Mouse (Mus musculus) neutrophil, adult 5-6 weeks (primary cell): Measurements from ENCODE around the gene Rack1. TPM values are rescaled to one million over a fixed set of nuclear protein-coding genes. Genes with fewer than 3 reads are reported as not detected.
"Not testable (repeated sequence)": the region's sequence is repeated elsewhere in the genome, so short reads cannot be mapped to it uniquely, and the experiment has no call there.

ENCODE experiments used
- ATAC-seq: fragments of 151-379, 151-347 bp; 2 replicates; pipeline ENCODE4 v1.8.0; 2017; ENCODE audit warnings: mild to moderate bottlenecking, moderate TSS enrichment; ENCODE audit not compliant: insufficient number of reproducible peaks, poor library complexity, low FRiP score, severe bottlenecking; ENCODE audit errors: extremely low read depth
- total RNA-seq: library from RNA; stranded (forward); fragments of 200-1000 nt; gene quantifications from 2 replicates; pipeline ENCODE4 v1.2.3, GENCODE M21; 2017

Rack1 gene
- total RNA-seq, 1 experiment from 2014 or later: 779 TPM

- peak; percentile 49 for ATAC-seq
Observed at GRCm38 (mm10) chr11:48833731-48834639, 33.9 kb downstream of the Rack1 start.

DNA sequence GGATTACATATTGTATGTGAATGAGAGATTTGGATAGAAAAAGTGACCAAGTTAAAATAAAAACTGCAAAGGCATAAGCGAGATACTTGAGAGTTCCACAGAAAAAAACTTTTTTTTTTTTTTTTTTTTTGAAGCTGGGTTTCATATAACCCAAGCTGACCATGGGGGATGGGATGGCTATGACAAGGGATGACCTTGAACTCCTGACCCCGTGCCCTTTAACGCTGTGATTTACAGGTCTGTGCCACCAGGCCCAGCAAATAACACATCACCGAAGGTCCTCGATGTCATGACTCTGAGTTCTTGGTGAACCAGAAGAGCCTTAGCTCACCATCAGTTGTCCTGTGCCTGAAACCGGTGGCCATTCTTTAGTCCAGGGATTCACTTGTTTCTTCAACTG, 35.8 kb downstream of the Rack1 start:
- no peak for ATAC-seq

DNA sequence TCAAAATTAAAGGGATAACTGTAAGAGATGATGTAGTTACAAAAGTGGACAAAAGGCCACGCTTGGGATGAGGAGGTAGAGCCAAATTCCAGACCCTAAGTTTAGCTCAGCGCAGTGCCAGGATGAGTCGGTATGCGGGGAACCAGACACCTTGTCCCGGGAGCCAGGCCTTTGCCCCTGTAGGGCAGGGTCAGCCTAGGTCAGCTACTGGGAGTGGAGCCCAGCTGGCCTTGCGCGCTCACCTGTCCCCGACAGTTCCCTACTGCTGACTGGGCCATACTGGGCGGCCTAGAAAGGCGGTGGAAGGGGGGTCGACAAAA, 36.8 kb downstream of the Rack1 start:
- ATAC-seq: no peak

- no peak for ATAC-seq
Observed at GRCm38 (mm10) chr11:48837310-48838180, 37.4 kb downstream of the Rack1 start.

DNA sequence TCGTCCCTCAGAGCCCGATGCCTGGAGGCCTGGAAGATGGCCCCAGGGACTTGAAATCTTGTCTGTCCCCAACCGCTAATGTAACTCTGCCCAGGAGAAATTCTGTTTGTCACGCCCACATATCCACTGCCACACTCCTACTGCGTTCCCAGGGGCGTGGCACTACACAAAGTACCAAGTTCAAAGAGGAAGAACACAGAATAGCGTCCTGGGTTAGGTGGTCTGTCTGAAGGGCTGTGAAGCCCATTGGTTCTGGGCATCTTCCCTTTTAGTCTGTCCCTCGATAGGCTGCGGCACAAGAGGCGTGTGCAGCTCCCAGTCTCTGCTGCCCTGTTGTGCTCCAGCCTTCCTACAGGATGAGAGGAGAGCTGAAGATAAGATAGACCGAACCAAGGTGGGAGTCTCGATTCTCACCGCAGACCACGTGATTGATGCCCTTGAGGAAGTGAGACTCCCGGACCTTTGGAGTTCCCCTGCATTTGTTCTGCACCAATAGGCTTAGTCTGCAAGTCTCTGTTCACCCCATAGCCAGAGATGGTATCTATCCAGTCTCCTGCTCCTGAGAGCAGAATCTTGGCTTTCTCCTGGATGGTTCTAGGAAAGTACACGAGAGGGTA, 38.2 kb downstream of the Rack1 start:
- ATAC-seq: peak; percentile 47

DNA sequence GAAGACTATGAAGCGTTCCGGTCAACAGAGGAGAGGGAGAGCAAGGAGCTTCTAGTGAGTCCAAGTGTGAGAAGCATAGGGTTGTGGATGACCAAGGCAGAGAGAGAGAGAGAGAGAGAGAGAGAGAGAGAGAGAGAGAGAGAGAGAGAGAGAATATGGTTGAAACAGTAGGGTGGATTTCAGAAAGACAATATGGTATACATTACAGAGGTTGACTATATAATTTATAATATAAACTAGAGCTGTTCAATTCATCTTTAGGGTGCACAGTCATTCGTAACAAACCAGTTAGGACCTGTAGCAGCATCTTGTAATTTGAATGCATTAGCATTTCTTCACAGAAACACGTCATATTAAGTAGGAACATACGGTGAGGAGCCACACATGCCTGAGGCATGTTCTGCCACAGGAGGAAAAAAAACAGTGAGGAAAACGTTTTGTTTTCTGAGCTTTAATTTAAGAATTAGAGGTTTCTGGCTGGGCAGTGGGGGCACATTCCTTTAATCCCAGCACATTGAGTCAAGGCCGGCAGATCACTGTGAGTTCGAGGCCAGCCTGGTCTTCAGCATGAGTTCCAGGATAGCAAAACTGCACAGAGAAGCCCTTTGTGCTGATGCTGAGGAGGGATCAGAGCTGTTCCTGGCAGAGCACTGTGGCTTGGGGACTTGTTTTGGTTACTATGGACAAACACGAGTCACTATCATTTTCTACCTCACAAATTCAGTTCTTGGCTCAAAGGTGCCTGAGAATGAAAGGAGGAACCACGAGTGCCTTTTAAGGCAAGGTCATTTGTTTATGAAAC, 38.9 kb downstream of the Rack1 start:
- ATAC-seq: no peak

DNA sequence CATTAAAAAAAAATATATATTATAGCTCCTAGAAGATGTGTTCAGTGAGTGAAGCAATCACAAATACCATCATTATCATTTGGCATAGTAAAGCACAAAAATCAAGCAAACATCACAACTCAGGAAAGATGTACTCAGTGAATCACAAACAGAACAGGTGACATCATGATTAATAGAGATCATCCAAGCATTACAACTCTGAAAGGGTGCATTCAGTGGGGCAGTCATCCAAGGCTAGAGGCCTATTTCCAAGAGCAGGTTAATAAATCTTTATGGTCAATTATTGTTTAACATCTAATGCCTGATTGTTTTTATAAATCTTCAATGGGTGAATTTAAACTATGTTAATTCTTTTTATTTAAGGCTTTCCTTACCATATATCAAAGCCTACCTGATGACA, 40.7 kb downstream of the Rack1 start:
- no peak for ATAC-seq

DNA sequence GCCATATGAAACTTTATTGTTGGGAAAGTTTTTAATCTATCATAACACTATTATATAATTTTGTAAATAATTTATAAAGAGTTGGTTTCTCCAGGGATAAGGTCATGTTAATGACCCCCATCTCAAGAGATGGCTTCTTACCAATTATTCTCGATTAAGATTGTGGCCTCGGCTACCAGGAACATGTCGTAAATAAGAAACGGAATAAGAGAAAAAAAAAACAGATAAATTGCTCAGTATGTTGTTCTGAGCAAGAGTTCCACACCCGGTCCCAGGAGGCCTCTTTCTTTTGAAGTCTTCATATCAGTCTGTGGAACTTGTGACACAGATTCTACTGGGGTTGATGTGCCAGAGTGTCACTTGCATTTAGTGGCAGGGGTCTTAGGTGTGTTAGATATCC, 41.1 kb downstream of the Rack1 start:
- ATAC-seq: no peak

GRCm38 (mm10) chr11:48842378-48842792, 42.3 kb downstream of the Rack1 start:
- ATAC-seq: peak; percentile 38

GRCm38 (mm10) chr11:48843202-48843601, 43.1 kb downstream of the Rack1 start:
- peak; percentile 68 for ATAC-seq

DNA sequence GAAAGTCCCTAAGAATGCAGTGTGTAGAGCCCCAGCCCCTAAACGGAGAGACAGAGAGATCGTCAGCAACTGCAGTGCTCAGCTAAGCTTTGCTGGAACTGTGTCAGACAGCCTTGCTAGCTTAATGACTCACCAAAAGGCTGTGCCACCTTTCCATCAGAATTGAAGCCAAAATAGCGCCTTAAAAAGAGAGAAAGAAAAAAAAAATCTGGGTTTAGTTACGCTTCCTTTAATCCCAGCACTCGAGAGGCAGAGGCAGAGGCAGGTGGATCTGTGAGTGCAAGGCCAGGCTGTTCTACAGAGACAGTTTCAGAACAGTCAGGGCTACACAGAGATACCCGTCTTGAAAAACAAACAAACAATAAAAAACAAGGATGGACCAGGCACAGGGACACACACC, 44.2 kb downstream of the Rack1 start:
- no peak for ATAC-seq

- no peak for ATAC-seq
Observed at GRCm38 (mm10) chr11:48845244-48845815, 45.2 kb downstream of the Rack1 start.

- ATAC-seq: not testable (repeated sequence)
Observed at GRCm38 (mm10) chr11:48846362-48846761, 46.2 kb downstream of the Rack1 start.

DNA sequence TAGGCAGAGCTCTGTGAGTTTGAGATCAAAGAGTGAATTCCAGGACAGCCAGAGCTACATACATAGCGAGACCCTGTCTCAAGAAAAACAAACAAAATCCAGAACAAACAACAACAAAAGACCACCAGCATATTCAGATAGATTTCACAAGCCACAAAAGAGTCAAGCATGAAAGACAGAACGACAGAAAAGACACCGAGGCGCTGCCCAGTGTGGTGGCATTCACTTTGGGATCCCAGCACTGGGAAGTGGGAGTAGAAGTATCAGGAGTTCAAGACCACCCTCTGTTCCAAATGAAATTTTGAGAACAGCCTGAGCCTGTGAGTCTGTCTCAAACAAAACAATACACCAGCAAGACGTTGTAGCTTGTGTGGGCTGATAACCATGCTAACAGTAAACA, 46.7 kb downstream of the Rack1 start:
- no peak for ATAC-seq

- ATAC-seq: no peak
Observed at GRCm38 (mm10) chr11:48850240-48850639, 50.1 kb downstream of the Rack1 start.

- no peak for ATAC-seq
Observed at GRCm38 (mm10) chr11:48851270-48851995, 51.3 kb downstream of the Rack1 start.

- ATAC-seq: no peak
Observed at GRCm38 (mm10) chr11:48852190-48852589, 52.1 kb downstream of the Rack1 start.
